Mouse (Mus musculus): ENCODE data around the gene Olfr1354.

GRCm38 (mm10) chr10:78875240-78875639 is 37.7 kb upstream of the Olfr1354 start, which contains the start of gene Olfr1355:
- TF ChIP-seq CTCF (IDR thresholded peaks at IDR 0.05; ENCODE audit: low read depth, low read length) (no peak), POLR2A (IDR thresholded peaks at IDR 0.05; ENCODE audit: extremely low read depth, insufficient read depth, low read length) (no peak)
